Mouse (Mus musculus) adrenal gland, postnatal 36 days (tissue): ENCODE data around the gene Hspa8. TPM values are rescaled to one million over a fixed set of nuclear protein-coding genes. Genes with fewer than 3 reads are reported as not detected.

Experiments
- DNase-seq, 2 experiments: peaks; one replicate each; pipeline ENCODE4 v3.0.0; 2021; ENCODE audit warnings: mixed read lengths in 1 of 2
- total RNA-seq, 2 experiments: library from RNA; stranded (reverse); gene quantifications; 2 replicates each; pipeline ENCODE4 v1.2.3; 2021

Gene Hspa8
- total RNA-seq, 2 experiments from 2014 or later: 1,561 to 3,265 TPM

GRCm38 (mm10) chr9:40808061-40808906 is 7.5 kb downstream of the Hspa8 start:
- DNase-seq: no peak

- DNase-seq: no peak
These were observed 8.1 kb downstream of the Hspa8 start for GRCm38 (mm10) chr9:40808907-40809280.

GRCm38 (mm10) chr9:40811860-40812259 is 11.1 kb downstream of the Hspa8 start:
- no peak for DNase-seq

GRCm38 (mm10) chr9:40814060-40814459 is 13.3 kb downstream of the Hspa8 start:
- DNase-seq: no peak

- no peak for DNase-seq
These were observed 16.7 kb downstream of the Hspa8 start for GRCm38 (mm10) chr9:40817325-40818028.

GRCm38 (mm10) chr9:40825601-40826000 is 24.8 kb downstream of the Hspa8 start:
- peak; percentile 25 to 46 for DNase-seq

GRCm38 (mm10) chr9:40827366-40827765 is 26.6 kb downstream of the Hspa8 start:
- no peak for DNase-seq

- peak; percentile 77 to 82 for DNase-seq
These were observed 33.8 kb downstream of the Hspa8 start for GRCm38 (mm10) chr9:40834569-40834968.

- no peak for DNase-seq
These were observed 35.9 kb downstream of the Hspa8 start for GRCm38 (mm10) chr9:40836681-40837080.

GRCm38 (mm10) chr9:40839662-40840061 is 38.9 kb downstream of the Hspa8 start:
- DNase-seq: no peak

- no peak for DNase-seq
These were observed 50.7 kb downstream of the Hspa8 start for GRCm38 (mm10) chr9:40851515-40851914.

GRCm38 (mm10) chr9:40858461-40859160 is 57.8 kb downstream of the Hspa8 start:
- no peak for DNase-seq

- no peak for DNase-seq
These were observed 58.4 kb downstream of the Hspa8 start for GRCm38 (mm10) chr9:40859196-40859595.

Other genes with a start within 250 kb of the Hspa8 start
- not detected for gene Gm21915, start 130.4 kb upstream of the Hspa8 start, total RNA-seq
- 1 to 10 TPM; 5.2 to 6.9 TPM for gene Clmp, start 115.0 kb upstream of the Hspa8 start, total RNA-seq
- not detected for gene Bsx, start 73.1 kb downstream of the Hspa8 start, total RNA-seq
- not detected for gene Jhy, start 163.1 kb downstream of the Hspa8 start, total RNA-seq
- gene Crtam, start 203.6 kb downstream of the Hspa8 start, total RNA-seq: not detected